Mouse (Mus musculus) heart, postnatal 0 days (tissue): ENCODE measurements around the gene Fbxo45. TPM values are rescaled to one million over a fixed set of nuclear protein-coding genes. Genes with fewer than 3 reads are reported as not detected.

Experiments
- ATAC-seq: fragments of 200-750 bp; cut with Nextera tagmentation; 2 replicates; pipeline ENCODE4 v1.8.0; 2017; ENCODE audit warnings: low read depth, moderate number of reproducible peaks, moderate library complexity; ENCODE audit not compliant: insufficient read depth
- DNase-seq: peaks from one replicate; pipeline ENCODE4 v3.0.0-alpha.2; 2016; ENCODE audit warnings: low spot score
- H3K27ac ChIP-seq: fragments of 300-500 bp; sonication (generic); 2 replicates; pipeline ENCODE4 v1.5.1; 2014; ENCODE audit warnings: low read depth, mild to moderate bottlenecking
- H3K27me3 ChIP-seq: fragments of 300-500 bp; sonication (generic); 2 replicates; pipeline ENCODE4 v1.6.1; 2014; ENCODE audit warnings: low read length, mixed read lengths; ENCODE audit not compliant: control insufficient read depth, insufficient read depth
- H3K36me3 ChIP-seq: fragments of 300-500 bp; sonication (generic); replicated peaks from 2 replicates; pipeline ENCODE4 v1.6.1; 2014; ENCODE audit warnings: low read length, mixed read lengths; ENCODE audit not compliant: control insufficient read depth, insufficient read depth
- H3K4me1 ChIP-seq: fragments of 300-500 bp; sonication (generic); 2 replicates; pipeline ENCODE4 v1.6.1; 2014; ENCODE audit warnings: antibody characterized with exemption; ENCODE audit not compliant: control insufficient read depth, insufficient read depth
- H3K4me2 ChIP-seq: fragments of 300-500 bp; sonication (generic); 2 replicates; pipeline ENCODE4 v1.6.1; 2014; ENCODE audit warnings: low read depth, mild to moderate bottlenecking, low read length, moderate library complexity
- H3K4me3 ChIP-seq: fragments of 300-500 bp; sonication (generic); 2 replicates; pipeline ENCODE4 v1.5.1; 2014; ENCODE audit warnings: low read depth, low read length
- H3K9ac ChIP-seq: fragments of 300-500 bp; sonication (generic); replicated peaks from 2 replicates; pipeline ENCODE4 v1.6.1; 2014; ENCODE audit warnings: low read depth, low read length, mixed read lengths
- H3K9me3 ChIP-seq: fragments of 300-500 bp; sonication (generic); replicated peaks from 2 replicates; pipeline ENCODE4 v1.6.1; 2016; ENCODE audit warnings: low read length; ENCODE audit not compliant: control insufficient read depth
- CTCF ChIP-seq: IDR thresholded peaks from 2 replicates; pipeline ENCODE4 v1.5.1; 2016; ENCODE audit warnings: antibody characterized with exemption, control low read depth, low read depth
- EP300 ChIP-seq: IDR thresholded peaks from 2 replicates; pipeline ENCODE4 v1.6.1; 2016; ENCODE audit warnings: antibody characterized with exemption, low read depth
- WGBS: fragments of 180-500 bp; shearing (Covaris S2); extraction: QIAGEN DNeasy Blood & Tissue Kit; methylation state at CpG from one replicate; pipeline ENCODE4 v1.1.7; 2014; 5-methylcytosine and 5-hydroxymethylcytosine counted together
- polyA plus RNA-seq: library from polyadenylated mRNA; unstranded; fragments of >200 nt; fragmentation: Nextera tagmentation; extraction: Ambion mirVana; gene quantifications from 2 replicates; pipeline ENCODE4 v1.2.1, GENCODE M21; 2015
- total RNA-seq: library from RNA; depleted of rRNA; stranded (reverse); fragments of >200 nt; gene quantifications from 2 replicates; pipeline ENCODE4 v1.2.3, GENCODE M21; 2014; ENCODE audit warnings: low replicate concordance

The Fbxo45 gene
- total and polyA plus RNA-seq, 2 experiments from 2014 or later = 5.8 to 13.7 TPM

GRCm38 (mm10) chr16:32222399-32222798 is 24.6 kb downstream of the Fbxo45 start:
- no peak overlapping the region for H3K9ac ChIP-seq
- no peaks in the 10 kb centered on the region for H3K27me3 ChIP-seq
- ATAC-seq (no peak), DNase-seq (no peak)
- H3K4me3 ChIP-seq = no peak overlapping the region
- no peaks in the 10 kb centered on the region for H3K4me1 ChIP-seq
- no peak overlapping the region for H3K4me2 ChIP-seq
- no peaks in the 10 kb centered on the region for H3K36me3 ChIP-seq
- H3K27ac ChIP-seq = no peak overlapping the region
- no peak for TF ChIP-seq EP300
- TF ChIP-seq CTCF = no peak
- no peaks in the 10 kb centered on the region for H3K9me3 ChIP-seq

- no peaks in the 10 kb centered on the region for H3K9me3 ChIP-seq
- H3K4me2 ChIP-seq = no peak overlapping the region
- WGBS = 74% methylated on average over 4 of the region's 4 CpGs
- no peaks in the 10 kb centered on the region for H3K4me1 ChIP-seq
- H3K27me3 ChIP-seq = no peaks in the 10 kb centered on the region
- TF ChIP-seq EP300 (no peak), CTCF (no peak)
- H3K36me3 ChIP-seq = no peaks in the 10 kb centered on the region
- no peak for ATAC-seq
- no peak overlapping the region for H3K9ac ChIP-seq
- DNase-seq = no peak
- no peak overlapping the region for H3K27ac ChIP-seq
- H3K4me3 ChIP-seq = no peak overlapping the region
Measured at GRCm38 (mm10) chr16:32221803-32222202, 25.2 kb downstream of the Fbxo45 start.

- ATAC-seq (no peak), DNase-seq (no peak)
- peaks cover 15% of the 10 kb centered on the region; the same call in 1 of the 2 replicates for H3K4me1 ChIP-seq
- H3K4me2 ChIP-seq = peak overlapping the region; percentile 50
- H3K9ac ChIP-seq = peak overlapping the region; percentile 10; the same call in 1 of the 2 replicates
- peak overlapping the region; percentile 25; the same call in 1 of the 2 replicates for H3K27ac ChIP-seq
- no peaks in the 10 kb centered on the region for H3K27me3 ChIP-seq
- no peaks in the 10 kb centered on the region for H3K36me3 ChIP-seq
- H3K4me3 ChIP-seq = peak overlapping the region; percentile 31
- 56% methylated on average over 17 of the region's 17 CpGs for whole genome bisulfite sequencing
- H3K9me3 ChIP-seq = no peaks in the 10 kb centered on the region; the same call in 1 of the 2 replicates
- no peak for TF ChIP-seq EP300
- no peak for TF ChIP-seq CTCF
Measured at GRCm38 (mm10) chr16:32214804-32215576, 32.0 kb downstream of the Fbxo45 start.

- Histone ChIP-seq H3K4me2 (0 out of 2 replicates have a peak overlapping the region, but pooled peaks have one; percentile 15), H3K4me3 (no peak overlapping the region), H3K4me1 (peaks cover 15% of the 10 kb centered on the region; the same call in 1 of the 2 replicates), H3K9ac (no peak overlapping the region), H3K9me3 (peaks cover 4% of the 10 kb centered on the region), H3K36me3 (no peaks in the 10 kb centered on the region), H3K27me3 (no peaks in the 10 kb centered on the region), H3K27ac (no peak overlapping the region)
- ATAC-seq (no peak), DNase-seq (no peak)
- TF ChIP-seq EP300 (no peak), CTCF (no peak)
Measured at GRCm38 (mm10) chr16:32214156-32214555, 32.8 kb downstream of the Fbxo45 start.

GRCm38 (mm10) chr16:32204902-32205301 is 42.1 kb downstream of the Fbxo45 start:
- Histone ChIP-seq H3K27me3 (no peaks in the 10 kb centered on the region), H3K4me2 (no peak overlapping the region), H3K9me3 (peaks cover 9% of the 10 kb centered on the region; the same call in 1 of the 2 replicates), H3K36me3 (no peaks in the 10 kb centered on the region), H3K4me1 (no peaks in the 10 kb centered on the region), H3K27ac (no peak overlapping the region), H3K9ac (no peak overlapping the region), H3K4me3 (no peak overlapping the region)
- ATAC-seq (0 out of 2 replicates have a peak, but pooled peaks have one; percentile 41), DNase-seq (peak; percentile 19)
- TF ChIP-seq EP300 = no peak
- TF ChIP-seq CTCF = peak; percentile 65
- WGBS = 40% methylated on average over 3 of the region's 3 CpGs
